Mouse (Mus musculus): ENCODE measurements around the gene Dhdh. TPM values are rescaled to one million over a fixed set of nuclear protein-coding genes. Genes with fewer than 3 reads are reported as not detected.

Dhdh gene
- polyA plus RNA-seq, 1 experiment = 2.4 TPM

- H3K36me3 ChIP-seq (ENCODE audit: control insufficient read depth, insufficient read depth, low read length) = peaks cover 11% of the 10 kb centered on the region
- TF ChIP-seq POLR2A (IDR thresholded peaks at IDR 0.05; ENCODE audit: control insufficient read depth, extremely low read depth, insufficient read depth, low read length, poor library complexity) (no peak), CTCF (IDR thresholded peaks at IDR 0.05; ENCODE audit: borderline replicate concordance, control insufficient read depth, extremely low read depth, insufficient read depth, low read length, poor library complexity) (no peak)
- DNase-seq = no peak
- 39% methylated on average over 10 of the region's 10 CpGs for WGBS
- no peak overlapping the region for H3K4me3 ChIP-seq (ENCODE audit: control insufficient read depth, insufficient read depth, low read length)
- H3K27ac ChIP-seq (ENCODE audit: control insufficient read depth, insufficient read depth, low read length) = no peak overlapping the region
- H3K27me3 ChIP-seq (ENCODE audit: control insufficient read depth, insufficient read depth, low read length) = no peaks in the 10 kb centered on the region
- peaks cover 20% of the 10 kb centered on the region for H3K4me1 ChIP-seq (replicated peaks; ENCODE audit: control insufficient read depth, insufficient read depth, low read length)
These were observed 31.2 kb downstream of the Dhdh start for GRCm38 (mm10) chr7:45457204-45458060.

GRCm38 (mm10) chr7:45456721-45457203, 31.8 kb downstream of the Dhdh start:
- no peak for TF ChIP-seq CTCF (IDR thresholded peaks at IDR 0.05; ENCODE audit: borderline replicate concordance, control insufficient read depth, extremely low read depth, insufficient read depth, low read length, poor library complexity)
- TF ChIP-seq POLR2A (IDR thresholded peaks at IDR 0.05; ENCODE audit: control insufficient read depth, extremely low read depth, insufficient read depth, low read length, poor library complexity) = no peak
- WGBS = 76% methylated on average over 9 of the region's 9 CpGs
- no peaks in the 10 kb centered on the region for H3K27me3 ChIP-seq (ENCODE audit: control insufficient read depth, insufficient read depth, low read length)
- no peak overlapping the region for H3K4me3 ChIP-seq (ENCODE audit: control insufficient read depth, insufficient read depth, low read length)
- peaks cover 20% of the 10 kb centered on the region for H3K4me1 ChIP-seq (replicated peaks; ENCODE audit: control insufficient read depth, insufficient read depth, low read length)
- H3K36me3 ChIP-seq (ENCODE audit: control insufficient read depth, insufficient read depth, low read length) = peaks cover 11% of the 10 kb centered on the region
- no peak overlapping the region for H3K27ac ChIP-seq (ENCODE audit: control insufficient read depth, insufficient read depth, low read length)
- no peak for DNase-seq

- Histone ChIP-seq H3K36me3 (ENCODE audit: control insufficient read depth, insufficient read depth, low read length) (peaks cover 11% of the 10 kb centered on the region), H3K27me3 (ENCODE audit: control insufficient read depth, insufficient read depth, low read length) (no peaks in the 10 kb centered on the region), H3K4me1 (replicated peaks; ENCODE audit: control insufficient read depth, insufficient read depth, low read length) (peaks cover 22% of the 10 kb centered on the region), H3K4me3 (ENCODE audit: control insufficient read depth, insufficient read depth, low read length) (no peak overlapping the region), H3K27ac (ENCODE audit: control insufficient read depth, insufficient read depth, low read length) (no peak overlapping the region)
- WGBS = 88% methylated on average over 13 of the region's 13 CpGs
- TF ChIP-seq POLR2A (IDR thresholded peaks at IDR 0.05; ENCODE audit: control insufficient read depth, extremely low read depth, insufficient read depth, low read length, poor library complexity) (no peak), CTCF (IDR thresholded peaks at IDR 0.05; ENCODE audit: borderline replicate concordance, control insufficient read depth, extremely low read depth, insufficient read depth, low read length, poor library complexity) (no peak)
- DNase-seq = no peak
These were observed 32.5 kb downstream of the Dhdh start for GRCm38 (mm10) chr7:45455932-45456696.

GRCm38 (mm10) chr7:45454971-45455370, 33.6 kb downstream of the Dhdh start:
- no peak overlapping the region for H3K4me3 ChIP-seq (ENCODE audit: control insufficient read depth, insufficient read depth, low read length)
- peaks cover 11% of the 10 kb centered on the region for H3K36me3 ChIP-seq (ENCODE audit: control insufficient read depth, insufficient read depth, low read length)
- WGBS = 95% methylated on average over 15 of the region's 15 CpGs
- no peaks in the 10 kb centered on the region for H3K27me3 ChIP-seq (ENCODE audit: control insufficient read depth, insufficient read depth, low read length)
- H3K4me1 ChIP-seq (replicated peaks; ENCODE audit: control insufficient read depth, insufficient read depth, low read length) = peaks cover 13% of the 10 kb centered on the region
- TF ChIP-seq POLR2A (IDR thresholded peaks at IDR 0.05; ENCODE audit: control insufficient read depth, extremely low read depth, insufficient read depth, low read length, poor library complexity) (no peak), CTCF (IDR thresholded peaks at IDR 0.05; ENCODE audit: borderline replicate concordance, control insufficient read depth, extremely low read depth, insufficient read depth, low read length, poor library complexity) (no peak)
- H3K27ac ChIP-seq (ENCODE audit: control insufficient read depth, insufficient read depth, low read length) = no peak overlapping the region
- DNase-seq = no peak

GRCm38 (mm10) chr7:45451344-45451982, 37.1 kb downstream of the Dhdh start:
- Histone ChIP-seq H3K27me3 (ENCODE audit: control insufficient read depth, insufficient read depth, low read length) (no peaks in the 10 kb centered on the region), H3K27ac (ENCODE audit: control insufficient read depth, insufficient read depth, low read length) (no peak overlapping the region), H3K4me3 (ENCODE audit: control insufficient read depth, insufficient read depth, low read length) (no peak overlapping the region), H3K4me1 (replicated peaks; ENCODE audit: control insufficient read depth, insufficient read depth, low read length) (peaks cover 2% of the 10 kb centered on the region; the same call in 1 of the 2 replicates), H3K36me3 (ENCODE audit: control insufficient read depth, insufficient read depth, low read length) (no peaks in the 10 kb centered on the region)
- WGBS = 63% methylated on average over 23 of the region's 23 CpGs
- peak; percentile 83 for DNase-seq
- TF ChIP-seq CTCF (IDR thresholded peaks at IDR 0.05; ENCODE audit: borderline replicate concordance, control insufficient read depth, extremely low read depth, insufficient read depth, low read length, poor library complexity) (peak; percentile 90), POLR2A (IDR thresholded peaks at IDR 0.05; ENCODE audit: control insufficient read depth, extremely low read depth, insufficient read depth, low read length, poor library complexity) (no peak)

- 100% methylated on average over 1 of the region's 1 CpGs for WGBS
- TF ChIP-seq POLR2A (IDR thresholded peaks at IDR 0.05; ENCODE audit: control insufficient read depth, extremely low read depth, insufficient read depth, low read length, poor library complexity) (no peak), CTCF (IDR thresholded peaks at IDR 0.05; ENCODE audit: borderline replicate concordance, control insufficient read depth, extremely low read depth, insufficient read depth, low read length, poor library complexity) (no peak)
- H3K4me1 ChIP-seq (replicated peaks; ENCODE audit: control insufficient read depth, insufficient read depth, low read length) = peaks cover 2% of the 10 kb centered on the region; the same call in 1 of the 2 replicates
- no peaks in the 10 kb centered on the region for H3K36me3 ChIP-seq (ENCODE audit: control insufficient read depth, insufficient read depth, low read length)
- DNase-seq = no peak
- H3K27me3 ChIP-seq (ENCODE audit: control insufficient read depth, insufficient read depth, low read length) = no peaks in the 10 kb centered on the region
- H3K27ac ChIP-seq (ENCODE audit: control insufficient read depth, insufficient read depth, low read length) = no peak overlapping the region
- H3K4me3 ChIP-seq (ENCODE audit: control insufficient read depth, insufficient read depth, low read length) = no peak overlapping the region
These were observed 38.6 kb downstream of the Dhdh start for GRCm38 (mm10) chr7:45449974-45450373.

All from thymus, adult 2 months (tissue).